In genomic region chr7:48981814-48982213, GRCm38 (mm10) we compare ENCODE assay signal across 12 mouse cellular contexts.
"Had no signal": no experiment of that assay in that cellular context is flagged by ENCODE, and none has a peak within 500 bp of the region (broad histone marks: within the 10 kb centered on the region; RNA-seq: fewer than 3 reads in every experiment).

No protein-coding gene starts in this region.

- DNase-seq: kidney, adult 8-10 months; kidney, postnatal 25 days; layer of hippocampus, postnatal 36 days; lung, embryonic 14.5 days; lung, postnatal 10 days; thymus, postnatal 4 days had no signal

- H3K9me3 ChIP-seq: limb, embryonic 15.5 days; liver, embryonic 12.5 days; megakaryocyte, embryonic 14.5 days had no signal

- H3K9ac ChIP-seq: limb, embryonic 15.5 days; liver, embryonic 12.5 days; lung, embryonic 14.5 days had no signal

- H3K36me3 ChIP-seq: limb, embryonic 15.5 days; liver, embryonic 12.5 days had no signal

- ATAC-seq: intestine, postnatal 0 days; liver, embryonic 12.5 days had no signal

- H3K4me2 ChIP-seq: limb, embryonic 15.5 days; liver, embryonic 12.5 days; lung, embryonic 14.5 days had no signal

- H3K4me3 ChIP-seq: limb, embryonic 15.5 days; liver, embryonic 12.5 days; megakaryocyte, embryonic 14.5 days had no signal

- H3K27me3 ChIP-seq: limb, embryonic 15.5 days had no signal

- H3K4me1 ChIP-seq: limb, embryonic 15.5 days; liver, embryonic 12.5 days; megakaryocyte, embryonic 14.5 days had no signal

- H3K27ac ChIP-seq: limb, embryonic 15.5 days; liver, embryonic 12.5 days; macrophage; stomach, postnatal 0 days had no signal
